Mouse (Mus musculus) stomach, embryonic 16.5 days (tissue): Measurements from ENCODE around the gene Nol3. TPM values are rescaled to one million over a fixed set of nuclear protein-coding genes. Genes with fewer than 3 reads are reported as not detected.
"Not testable (repeated sequence)": the region's sequence is repeated elsewhere in the genome, so short reads cannot be mapped to it uniquely, and the experiment has no call there.

Source experiments
- ATAC-seq: fragments of 200-750 bp; cut with Nextera tagmentation; 2 replicates; pipeline ENCODE4 v1.8.0; 2017; ENCODE audit warnings: moderate number of reproducible peaks, moderate TSS enrichment; ENCODE audit not compliant: insufficient read depth, low FRiP score
- H3K27ac ChIP-seq: fragments of 300-500 bp; sonication (generic); 2 replicates; pipeline ENCODE4 v1.5.1; 2014; ENCODE audit warnings: low read length
- H3K27me3 ChIP-seq: fragments of 300-500 bp; sonication (generic); 2 replicates; pipeline ENCODE4 v1.6.1; 2014; ENCODE audit warnings: low read length, control low read depth, mixed read lengths; ENCODE audit not compliant: control insufficient read depth, insufficient read depth
- H3K36me3 ChIP-seq: fragments of 300-500 bp; sonication (generic); 2 replicates; pipeline ENCODE4 v1.6.1; 2014; ENCODE audit warnings: low read length; ENCODE audit not compliant: control insufficient read depth, insufficient read depth
- H3K4me1 ChIP-seq: fragments of 300-500 bp; sonication (generic); 2 replicates; pipeline ENCODE4 v1.6.1; 2014; ENCODE audit warnings: low read length, control low read depth, mixed read lengths; ENCODE audit not compliant: control insufficient read depth, insufficient read depth
- H3K4me2 ChIP-seq: fragments of 300-500 bp; sonication (generic); 2 replicates; pipeline ENCODE4 v1.6.1; 2014; ENCODE audit warnings: low read depth, low read length, mixed read lengths
- H3K4me3 ChIP-seq: fragments of 300-500 bp; sonication (generic); replicated peaks from 2 replicates; pipeline ENCODE4 v1.5.1; 2014; ENCODE audit warnings: mild to moderate bottlenecking, low read length
- H3K9ac ChIP-seq: fragments of 300-500 bp; sonication (generic); 2 replicates; pipeline ENCODE4 v1.6.1; 2014; ENCODE audit warnings: low read length
- H3K9me3 ChIP-seq: fragments of 300-500 bp; sonication (generic); replicated peaks from 2 replicates; pipeline ENCODE4 v1.6.1; 2016; ENCODE audit warnings: low read length, control low read depth; ENCODE audit not compliant: control insufficient read depth
- WGBS: fragments of 180-500 bp; shearing (Covaris S2); extraction: QIAGEN DNeasy Blood & Tissue Kit; methylation state at CpG from one replicate; pipeline ENCODE4 v1.1.7; 2014; 5-methylcytosine and 5-hydroxymethylcytosine counted together
- polyA plus RNA-seq: library from polyadenylated mRNA; unstranded; fragments of >200 nt; fragmentation: Nextera tagmentation; extraction: Ambion mirVana; gene quantifications from 2 replicates; pipeline ENCODE4 v1.2.1, GENCODE M21; 2015

Gene Nol3
- 1.3 and 2.3 TPM in 2 replicates for polyA plus RNA-seq

DNA sequence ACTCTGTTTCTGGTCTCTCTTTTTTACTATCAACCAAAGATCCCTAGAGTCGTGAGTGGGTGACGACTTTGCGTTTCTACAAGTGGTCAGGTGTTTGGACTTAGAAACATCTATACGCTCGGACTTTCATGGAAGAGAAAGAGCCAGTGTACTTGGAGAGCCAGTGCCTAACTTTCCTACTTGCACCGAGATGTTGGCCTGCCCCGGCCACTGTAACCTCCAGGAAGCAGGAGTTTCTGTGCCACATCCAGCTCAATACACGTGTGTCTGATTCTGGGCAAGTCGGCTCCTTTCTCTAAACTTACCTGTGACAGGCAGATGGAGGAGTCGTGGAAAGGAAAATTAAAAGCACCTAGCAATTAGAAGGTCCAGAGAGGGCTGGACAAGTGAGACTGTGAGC lies at the start of gene Nol3:
TSS of gene Nol3 (plus strand) at position 301 of the 400 bp plus-strand sequence.
- Histone ChIP-seq H3K4me1 (peaks cover 17% of the 10 kb centered on the region), H3K36me3 (no peaks in the 10 kb centered on the region), H3K27ac (no peak within 1 kb of the TSS), H3K4me2 (peak within 1 kb of the TSS; percentile 68), H3K4me3 (peak within 1 kb of the TSS; percentile 47), H3K9ac (peak within 1 kb of the TSS; percentile 60), H3K27me3 (peaks cover 75% of the 10 kb centered on the region), H3K9me3 (no peaks in the 10 kb centered on the region)
- ATAC-seq, result no peak
- 6% methylated on average over 10 of the region's 10 CpGs for WGBS

DNA sequence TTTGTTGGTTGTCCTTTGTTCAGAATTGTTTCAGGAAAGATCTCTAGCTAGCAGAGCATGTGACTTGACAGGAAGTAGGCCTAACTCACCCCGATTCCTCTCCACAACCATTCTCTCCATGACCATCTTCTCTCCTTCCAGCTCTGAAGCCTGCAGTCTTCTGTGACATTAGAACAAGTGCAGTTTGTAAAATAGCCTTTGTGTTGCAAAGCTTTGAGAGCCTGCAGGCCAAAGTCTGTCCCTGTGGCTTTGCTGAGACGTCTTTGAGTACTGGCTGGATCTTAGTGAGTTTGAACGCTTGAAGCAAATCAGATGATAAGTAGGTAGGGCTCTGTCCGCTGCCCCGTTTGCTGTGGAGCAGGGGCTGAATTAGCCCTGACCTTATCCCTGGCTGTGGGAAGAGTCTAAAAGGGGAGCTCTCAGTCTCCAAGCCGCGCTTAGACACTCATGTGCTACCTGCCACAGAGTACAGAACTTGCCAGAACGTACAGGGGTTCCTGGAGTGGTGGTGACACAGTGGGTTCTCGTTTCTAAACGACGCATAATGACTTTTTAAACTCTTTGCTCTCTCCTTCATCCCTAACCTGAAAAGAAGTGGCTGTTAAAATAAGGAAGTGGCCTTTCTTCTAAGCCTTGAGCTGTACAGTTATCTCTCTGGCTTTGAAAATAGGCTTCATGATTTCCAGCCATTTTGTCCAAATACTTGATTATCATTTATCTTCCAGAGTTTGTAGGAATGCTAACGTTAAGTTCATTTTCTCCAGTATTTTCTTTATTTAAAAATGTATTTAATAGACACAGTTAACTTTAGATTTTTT lies 44.2 kb upstream of the Nol3 start:
- Histone ChIP-seq H3K4me3 (no peak overlapping the region), H3K36me3 (no peaks in the 10 kb centered on the region), H3K27me3 (no peaks in the 10 kb centered on the region), H3K4me1 (0 out of 2 replicates have a peak, but pooled peaks cover 9% of the 10 kb centered on the region), H3K27ac (no peak overlapping the region), H3K9ac (no peak overlapping the region), H3K4me2 (no peak overlapping the region), H3K9me3 (no peaks in the 10 kb centered on the region)
- ATAC-seq, result no peak
- WGBS, result 77% methylated on average over 12 of the region's 12 CpGs

DNA sequence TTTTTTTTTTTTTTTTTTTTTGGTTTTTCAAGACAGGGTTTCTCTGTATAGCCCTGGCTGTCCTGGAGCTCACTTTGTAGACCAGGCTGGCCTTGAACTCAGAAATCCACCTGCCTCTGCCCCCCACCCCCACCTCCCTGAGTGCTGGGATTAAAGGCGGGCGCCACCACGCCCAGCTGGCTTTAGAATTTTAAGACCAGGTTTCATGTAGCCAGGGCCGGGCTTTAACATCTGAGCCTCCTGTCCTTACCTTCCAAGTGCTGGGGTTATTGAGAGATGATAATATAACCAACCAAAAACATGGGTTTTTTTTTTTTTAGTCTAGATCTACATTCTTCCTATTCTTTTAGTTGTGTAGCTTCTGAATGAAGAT lies 43.6 kb upstream of the Nol3 start:
- H3K27me3 ChIP-seq, H3K4me3 ChIP-seq: not testable (repeated sequence)
- 91% methylated on average over 4 of the region's 4 CpGs for WGBS

DNA sequence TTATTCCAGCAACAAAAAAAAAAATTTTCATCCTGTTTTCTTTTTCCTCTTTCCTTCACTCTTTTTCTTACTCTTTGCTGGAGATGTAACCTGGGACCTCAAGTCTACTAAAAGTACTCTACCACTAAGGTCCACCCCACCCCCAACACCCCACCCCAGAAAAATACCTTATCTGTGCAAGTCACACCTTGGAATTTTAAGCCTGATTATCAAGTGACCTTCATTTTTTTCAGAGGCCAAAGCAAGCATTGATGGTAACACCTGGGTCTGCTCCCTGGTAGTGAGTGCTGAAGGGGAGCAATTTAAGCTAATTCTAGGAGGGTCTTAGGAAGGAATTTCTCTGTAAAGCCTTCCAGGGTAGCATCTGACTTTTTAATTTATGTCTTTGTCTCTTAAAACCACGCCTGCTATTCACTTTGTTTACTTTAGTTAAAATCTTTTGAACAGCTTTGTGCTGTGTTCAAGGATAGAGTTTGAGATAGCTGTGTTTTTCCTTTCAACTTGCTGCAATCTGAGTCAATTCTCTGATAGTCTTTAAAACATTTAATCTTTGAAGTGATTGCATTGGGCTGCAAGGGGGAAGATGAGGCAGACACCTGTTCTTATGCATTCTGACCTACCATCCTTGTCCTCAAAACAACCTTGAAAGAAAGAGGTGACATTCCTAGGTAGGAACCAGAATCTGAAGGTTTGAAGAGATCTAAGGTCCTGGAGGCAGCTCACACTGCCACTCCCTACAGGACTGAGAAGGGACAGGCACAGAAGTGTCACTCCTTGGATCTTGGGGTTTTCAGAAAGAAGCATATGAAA lies 42.6 kb upstream of the Nol3 start:
- H3K4me1 ChIP-seq, result 0 out of 2 replicates have a peak, but pooled peaks cover 3% of the 10 kb centered on the region
- ATAC-seq, result no peak

More for the DNA sequence above, 43.6 kb upstream of the Nol3 start:
- H3K27ac ChIP-seq, H3K36me3 ChIP-seq, H3K9me3 ChIP-seq, H3K9ac ChIP-seq, ATAC-seq, H3K4me2 ChIP-seq, H3K4me1 ChIP-seq: not testable (repeated sequence)

DNA sequence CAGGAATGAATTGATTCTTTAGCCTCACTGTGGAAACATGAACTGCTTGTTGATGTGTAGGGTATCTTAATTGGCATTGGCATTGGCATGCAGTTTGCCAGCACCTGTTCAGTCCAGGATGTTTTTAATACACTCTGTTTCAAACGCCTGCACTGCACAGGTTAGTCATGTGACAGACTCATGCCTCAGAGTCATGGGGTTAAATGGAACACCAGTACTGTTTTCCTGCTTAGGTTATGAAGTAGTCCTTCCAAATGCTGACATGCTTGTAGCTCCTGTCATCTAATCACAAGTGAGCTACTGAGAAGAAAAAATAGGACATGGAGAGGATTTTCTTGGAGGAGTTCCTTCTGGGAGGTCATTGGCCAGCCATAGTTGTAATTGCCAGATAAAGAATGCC lies 40.7 kb upstream of the Nol3 start:
- WGBS, result 76% methylated on average over 1 of the region's 1 CpGs
- Histone ChIP-seq H3K4me1 (0 out of 2 replicates have a peak, but pooled peaks cover 3% of the 10 kb centered on the region), H3K4me3 (no peak overlapping the region), H3K27me3 (no peaks in the 10 kb centered on the region), H3K4me2 (no peak overlapping the region), H3K9me3 (no peaks in the 10 kb centered on the region), H3K27ac (no peak overlapping the region), H3K9ac (no peak overlapping the region), H3K36me3 (no peaks in the 10 kb centered on the region)
- no peak for ATAC-seq

More for the DNA sequence above, 42.6 kb upstream of the Nol3 start:
- Histone ChIP-seq H3K36me3 (no peaks in the 10 kb centered on the region), H3K9me3 (no peaks in the 10 kb centered on the region), H3K9ac (no peak overlapping the region), H3K4me3 (no peak overlapping the region), H3K27me3 (no peaks in the 10 kb centered on the region), H3K4me2 (no peak overlapping the region), H3K27ac (no peak overlapping the region)
- WGBS, result 17% methylated on average over 1 of the region's 1 CpGs

- Histone ChIP-seq H3K4me3 (no peak overlapping the region), H3K27ac (no peak overlapping the region), H3K4me1 (0 out of 2 replicates have a peak, but pooled peaks cover 3% of the 10 kb centered on the region), H3K36me3 (0 out of 2 replicates have a peak, but pooled peaks cover 4% of the 10 kb centered on the region), H3K4me2 (no peak overlapping the region), H3K9ac (no peak overlapping the region), H3K27me3 (no peaks in the 10 kb centered on the region), H3K9me3 (no peaks in the 10 kb centered on the region)
- no peak for ATAC-seq
- 83% methylated on average over 14 of the region's 14 CpGs for WGBS
Measured at GRCm38 (mm10) chr8:105237442-105238142, 38.3 kb upstream of the Nol3 start.

- Histone ChIP-seq H3K4me3 (no peak overlapping the region), H3K4me1 (no peaks in the 10 kb centered on the region), H3K9me3 (no peaks in the 10 kb centered on the region), H3K27ac (no peak overlapping the region), H3K27me3 (no peaks in the 10 kb centered on the region), H3K4me2 (no peak overlapping the region), H3K9ac (no peak overlapping the region), H3K36me3 (0 out of 2 replicates have a peak, but pooled peaks cover 4% of the 10 kb centered on the region)
- WGBS, result 93% methylated on average over 7 of the region's 7 CpGs
- no peak for ATAC-seq
Measured at GRCm38 (mm10) chr8:105241016-105241415, 34.9 kb upstream of the Nol3 start.

GRCm38 (mm10) chr8:105251954-105252353 lies 24.0 kb upstream of the Nol3 start:
- H3K36me3 ChIP-seq, result peaks cover 13% of the 10 kb centered on the region; the same call in 1 of the 2 replicates

More at GRCm38 (mm10) chr8:105251954-105252353, 24.0 kb upstream of the Nol3 start:
- Histone ChIP-seq H3K9me3 (no peaks in the 10 kb centered on the region), H3K4me2 (no peak overlapping the region), H3K4me3 (no peak overlapping the region), H3K27ac (no peak overlapping the region), H3K9ac (no peak overlapping the region), H3K27me3 (no peaks in the 10 kb centered on the region), H3K4me1 (peaks cover 18% of the 10 kb centered on the region)
- ATAC-seq, result no peak
- WGBS, result 93% methylated on average over 6 of the region's 6 CpGs
